Mouse (Mus musculus) effector memory CD4-positive, alpha-beta T cell, adult 5 months (primary cell): ENCODE data around the gene Pak1ip1. TPM values are rescaled to one million over a fixed set of nuclear protein-coding genes. Genes with fewer than 3 reads are reported as not detected.

Experiments
- polyA plus RNA-seq: library from polyadenylated mRNA; unstranded; fragments of 100-300 nt; shearing (Covaris generic); gene quantifications from one replicate; pipeline ENCODE4 v1.2.1, GENCODE M21; 2017

Gene Pak1ip1
- polyA plus RNA-seq, result 79.8 TPM

GRCm38 (mm10) chr13:41000926-41001639 lies at the start of gene Pak1ip1:
Gene Pak1ip1 (plus strand): TSS chr13:41001023.

GRCm38 (mm10) chr13:41015829-41016634 lies 15.2 kb downstream of the Pak1ip1 start, which contains the start of gene Tmem14c:
Gene Tmem14c (plus strand): TSS chr13:41016292.

Other genes starting within 250 kb of the Pak1ip1 start
- 1.3 TPM for gene Gcnt2, start 141.3 kb upstream of the Pak1ip1 start, polyA plus RNA-seq
- gene Tmem14c, start 15.3 kb downstream of the Pak1ip1 start, polyA plus RNA-seq, result 78.7 TPM
- not detected for gene Mak, start 78.7 kb downstream of the Pak1ip1 start, polyA plus RNA-seq
- gene Gcm2, start 110.0 kb downstream of the Pak1ip1 start, polyA plus RNA-seq, result not detected
- not detected for gene Sycp2l, start 113.3 kb downstream of the Pak1ip1 start, polyA plus RNA-seq
- not detected for gene Elovl2, start 219.4 kb downstream of the Pak1ip1 start, polyA plus RNA-seq
- 9.9 TPM for gene Smim13, start 248.8 kb downstream of the Pak1ip1 start, polyA plus RNA-seq